Mouse (Mus musculus) right cerebral cortex, postnatal 10 days (tissue): ENCODE measurements at regions not wholly inside any gene's neighbourhood (a gene's known extent, or its start where the extent isn't known, plus 50 kb on each side); places are given as distances from the start of the nearest gene placed in this dataset.

Experiments used
- DNase-seq, 2 experiments: peaks; one replicate each; pipeline ENCODE4 v3.0.0; 2021; ENCODE audit warnings: low spot score in 2 of 2

DNA sequence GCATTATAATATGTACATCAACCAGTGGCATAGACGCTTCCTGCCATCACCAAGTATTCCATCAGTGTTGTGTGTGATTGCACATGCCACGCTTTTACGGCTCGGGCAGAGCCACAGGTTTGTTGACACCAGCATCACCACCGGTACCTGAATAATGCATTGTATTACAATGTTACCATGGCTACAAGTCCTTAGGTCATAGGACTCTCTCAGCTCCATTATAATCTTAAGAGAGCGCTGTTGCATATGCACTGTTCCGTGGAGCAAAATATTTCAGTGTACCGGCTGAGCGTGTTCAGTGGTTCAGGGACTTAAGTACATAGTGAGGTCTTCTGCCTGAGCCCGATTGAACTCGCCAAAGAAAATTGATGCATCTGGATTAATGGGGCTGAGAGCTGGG, 303.4 kb upstream of the Id4 start:
- DNase-seq, result no peak

GRCm38 (mm10) chr13:47974216-47974615, 286.8 kb upstream of the Id4 start:
- no peak for DNase-seq

- DNase-seq, result no peak
Observed at GRCm38 (mm10) chr13:47974756-47975515, 286.1 kb upstream of the Id4 start.

GRCm38 (mm10) chr13:47998495-47998894, 262.5 kb upstream of the Id4 start:
- DNase-seq, result peak; percentile 22 to 28

- no peak for DNase-seq
Observed at GRCm38 (mm10) chr13:47999399-47999798, 261.6 kb upstream of the Id4 start.

DNA sequence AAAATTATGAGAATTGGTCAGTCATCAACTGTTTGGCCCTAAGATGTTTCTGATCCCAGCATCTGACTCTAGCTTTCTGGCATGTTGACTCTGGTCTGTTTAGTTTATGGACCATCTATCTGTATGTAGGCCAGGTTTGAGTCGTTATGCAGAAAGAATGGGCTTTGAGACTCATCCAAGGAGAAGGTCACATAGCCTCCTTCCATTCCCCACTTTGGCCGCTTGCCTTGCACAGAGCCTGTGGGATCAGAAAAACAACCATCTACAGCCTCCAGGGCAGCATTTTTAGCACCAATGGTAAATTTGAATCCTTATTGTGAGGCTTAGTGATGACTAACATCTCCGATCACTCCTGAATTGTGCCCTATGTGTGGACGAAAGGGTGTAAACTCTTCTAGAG, 257.9 kb upstream of the Id4 start:
- peak in 1 of 2 experiments; percentile 27 for DNase-seq

DNA sequence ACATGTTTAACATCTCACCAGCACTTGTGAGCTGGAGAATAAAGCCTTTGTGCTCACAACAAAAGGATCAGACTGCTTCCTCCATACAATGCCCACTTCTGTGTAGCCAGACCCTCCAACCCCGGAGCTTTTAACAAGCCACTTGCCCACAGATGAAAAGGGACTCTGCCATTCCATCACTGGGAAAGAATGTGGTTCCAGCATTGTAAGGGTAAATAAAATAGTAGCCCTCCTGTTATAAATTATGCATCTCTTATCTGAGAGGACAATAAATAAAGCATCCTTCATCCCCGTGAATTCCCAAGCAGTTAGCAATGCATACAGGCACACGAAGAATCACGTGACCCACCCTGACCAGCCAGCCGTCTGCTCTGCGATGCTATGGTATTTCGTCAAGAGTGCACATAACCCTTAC, 247.7 kb upstream of the Id4 start:
- no peak for DNase-seq

GRCm38 (mm10) chr13:48015296-48015695, 245.7 kb upstream of the Id4 start:
- no peak for DNase-seq

GRCm38 (mm10) chr13:48016051-48016450, 245.0 kb upstream of the Id4 start:
- no peak for DNase-seq

- no peak for DNase-seq
Observed at GRCm38 (mm10) chr13:48016606-48017005, 244.4 kb upstream of the Id4 start.

- DNase-seq, result no peak
Observed at GRCm38 (mm10) chr13:48017649-48018048, 243.4 kb upstream of the Id4 start.

GRCm38 (mm10) chr13:48018606-48019005, 242.4 kb upstream of the Id4 start:
- no peak for DNase-seq

DNA sequence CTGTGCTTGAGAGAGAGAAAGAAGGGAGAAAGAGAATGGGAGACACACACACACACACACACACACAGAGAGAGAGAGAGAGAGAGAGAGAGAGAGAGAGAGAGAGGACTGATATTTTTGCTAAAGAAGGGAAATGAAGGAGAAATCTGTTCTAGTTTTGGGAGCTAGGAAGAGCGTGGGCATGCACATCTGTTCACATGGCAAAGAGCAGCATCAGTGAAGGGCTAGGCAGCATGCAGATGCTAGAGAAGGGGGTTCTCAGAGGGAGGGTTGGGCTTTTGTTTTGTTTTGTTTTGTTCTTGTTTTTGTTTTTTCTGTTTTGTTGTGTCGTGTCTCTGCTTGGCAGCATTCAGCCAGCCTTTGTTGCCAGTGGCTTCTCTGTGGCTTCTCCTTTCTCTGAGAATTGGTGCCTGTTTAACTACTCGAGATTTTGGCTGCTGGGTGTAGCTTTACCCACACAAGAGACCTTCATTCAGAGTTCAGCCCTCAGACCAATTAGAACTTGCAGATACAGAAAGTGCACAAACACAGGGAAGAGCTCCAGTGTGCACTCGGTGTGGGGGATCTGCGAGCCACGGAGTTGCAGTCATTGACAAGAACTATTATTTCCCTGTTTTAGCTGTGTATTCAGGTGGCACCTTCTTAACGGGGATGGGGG, 237.9 kb upstream of the Id4 start:
- DNase-seq, result no peak

GRCm38 (mm10) chr13:48027775-48028489, 233.1 kb upstream of the Id4 start:
- peak; percentile 86 to 87 for DNase-seq

GRCm38 (mm10) chr13:48031491-48031890, 229.5 kb upstream of the Id4 start:
- no peak for DNase-seq

GRCm38 (mm10) chr13:48042172-48042571, 218.9 kb upstream of the Id4 start:
- DNase-seq, result no peak

- no peak for DNase-seq
Observed at GRCm38 (mm10) chr13:48042572-48042971, 218.5 kb upstream of the Id4 start.

GRCm38 (mm10) chr13:48046201-48046750, 214.8 kb upstream of the Id4 start:
- peak in 1 of 2 experiments; percentile 23 for DNase-seq

- no peak for DNase-seq
Observed at GRCm38 (mm10) chr13:48049796-48050195, 211.2 kb upstream of the Id4 start.

DNA sequence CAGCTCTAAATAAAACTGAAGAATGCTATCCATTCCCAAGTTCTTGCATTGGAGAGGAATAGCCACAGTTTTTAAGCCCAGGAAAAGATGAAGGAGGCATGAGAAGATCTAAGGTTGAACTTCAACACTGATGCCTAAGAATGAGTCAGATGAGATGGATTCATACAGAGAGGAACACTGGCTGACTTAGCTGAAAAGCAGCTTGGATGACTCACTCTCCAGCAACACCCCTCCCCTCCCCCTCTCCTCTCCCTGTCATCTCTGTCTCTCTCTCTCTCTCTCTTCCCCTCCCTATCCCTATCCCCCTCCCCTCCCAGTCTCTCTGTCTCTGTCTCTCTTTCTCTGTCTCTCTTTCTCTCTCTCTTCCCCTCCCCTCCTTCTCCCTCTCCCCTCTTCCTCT, 186.4 kb upstream of the Id4 start:
- DNase-seq, result peak in 1 of 2 experiments; percentile 28

- DNase-seq, result no peak
Observed at GRCm38 (mm10) chr13:48075315-48075714, 185.7 kb upstream of the Id4 start.

- DNase-seq, result no peak
Observed at GRCm38 (mm10) chr13:48078214-48078613, 182.8 kb upstream of the Id4 start.
